Mouse (Mus musculus) limb, embryonic 15.5 days (tissue): Measurements from ENCODE around the gene Epb41. TPM values are rescaled to one million over a fixed set of nuclear protein-coding genes. Genes with fewer than 3 reads are reported as not detected.

ENCODE experiments used
- ATAC-seq: fragments of 200-750 bp; cut with Nextera tagmentation; 2 replicates; pipeline ENCODE4 v1.8.0; 2017; ENCODE audit warnings: low read depth, moderate TSS enrichment; ENCODE audit not compliant: insufficient number of reproducible peaks, low FRiP score, low TSS enrichment
- H3K27ac ChIP-seq: fragments of 300-500 bp; sonication (generic); 2 replicates; pipeline ENCODE4 v1.5.1; 2015; ENCODE audit warnings: moderate library complexity, mild to moderate bottlenecking, inconsistent platforms
- H3K27me3 ChIP-seq: fragments of 300-500 bp; sonication (generic); 2 replicates; pipeline ENCODE4 v1.6.1; 2015; ENCODE audit warnings: inconsistent platforms
- H3K36me3 ChIP-seq: fragments of 300-500 bp; sonication (generic); 2 replicates; pipeline ENCODE4 v1.6.1; 2015; ENCODE audit warnings: inconsistent platforms
- H3K4me1 ChIP-seq: fragments of 300-500 bp; sonication (generic); 2 replicates; pipeline ENCODE4 v1.6.1; 2015; ENCODE audit warnings: inconsistent platforms
- H3K4me2 ChIP-seq: fragments of 300-500 bp; sonication (generic); 2 replicates; pipeline ENCODE4 v1.6.1; 2015; ENCODE audit warnings: mild to moderate bottlenecking, inconsistent platforms
- H3K4me3 ChIP-seq: fragments of 300-500 bp; sonication (generic); 2 replicates; pipeline ENCODE4 v1.5.1; 2015; ENCODE audit warnings: mild to moderate bottlenecking, inconsistent platforms
- H3K9ac ChIP-seq: fragments of 300-500 bp; sonication (generic); 2 replicates; pipeline ENCODE4 v1.6.1; 2015; ENCODE audit warnings: inconsistent platforms
- H3K9me3 ChIP-seq: fragments of 300-500 bp; sonication (generic); 2 replicates; pipeline ENCODE4 v1.6.1; 2016; ENCODE audit warnings: inconsistent platforms
- WGBS: fragments of 180-500 bp; shearing (Covaris S2); methylation state at CpG from one replicate; pipeline ENCODE4 v1.1.7; 2015; 5-methylcytosine and 5-hydroxymethylcytosine counted together
- polyA plus RNA-seq: library from polyadenylated mRNA; unstranded; fragments of >200 nt; fragmentation: Nextera tagmentation; extraction: Ambion mirVana; gene quantifications from 2 replicates; pipeline ENCODE4 v1.2.1, GENCODE M21; 2015

Gene Epb41
- polyA plus RNA-seq, 1 experiment from 2014 or later: 59.8 TPM

DNA sequence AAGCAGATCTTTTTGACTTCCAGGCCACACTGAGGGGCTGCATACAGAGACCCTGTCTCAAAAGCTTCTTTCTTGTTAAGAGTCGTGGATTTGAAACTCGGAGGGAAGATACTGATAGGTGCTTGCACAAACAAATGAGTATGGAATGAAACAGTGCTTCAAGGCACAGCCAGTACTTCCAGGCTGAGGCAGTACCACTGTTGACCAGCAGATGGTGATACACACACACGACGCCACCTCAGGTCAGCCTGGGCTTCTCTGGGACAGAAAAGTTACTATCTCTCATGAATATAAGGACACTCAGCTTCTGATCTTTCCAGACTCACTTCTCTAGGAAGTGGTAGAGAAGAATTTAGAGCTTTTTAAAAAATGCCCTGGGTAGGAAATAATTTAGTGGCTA lies 97.9 kb downstream of the Epb41 start:
- no peak for ATAC-seq
- Histone ChIP-seq H3K36me3 (peaks cover 55% of the 10 kb centered on the region), H3K27me3 (no peaks in the 10 kb centered on the region), H3K9ac (no peak overlapping the region), H3K27ac (no peak overlapping the region), H3K9me3 (no peaks in the 10 kb centered on the region), H3K4me2 (no peak overlapping the region), H3K4me3 (no peak overlapping the region), H3K4me1 (no peaks in the 10 kb centered on the region)
- WGBS: 27% methylated on average over 4 of the region's 4 CpGs

DNA sequence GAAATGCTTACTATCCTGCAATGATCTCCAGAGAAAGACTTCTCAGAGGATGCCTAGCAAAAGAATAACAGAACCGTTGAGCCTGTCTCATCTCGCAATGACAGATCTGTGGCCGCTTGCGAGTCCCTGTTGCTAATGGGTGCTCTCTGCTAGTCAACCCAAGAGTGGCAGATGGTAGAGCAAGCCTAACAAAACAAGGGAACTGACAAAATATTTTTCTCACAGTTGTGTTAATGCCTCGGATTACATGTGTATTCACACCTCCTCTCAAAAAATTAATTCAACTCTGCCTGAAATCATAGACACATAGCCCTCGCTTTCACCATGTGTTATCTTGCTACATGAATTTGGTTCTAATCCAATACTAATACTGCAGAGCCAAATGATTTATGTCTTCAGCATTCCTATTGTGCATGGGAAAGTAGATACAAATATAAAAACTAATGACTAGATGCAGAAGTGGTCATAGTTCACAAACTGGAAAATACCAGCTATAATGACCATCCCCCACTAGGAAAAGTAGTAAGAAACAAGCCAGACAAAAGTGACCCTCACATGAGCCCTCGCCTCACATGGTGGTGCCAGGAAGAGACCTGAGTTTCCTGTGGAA lies 104.8 kb downstream of the Epb41 start:
- H3K27me3 ChIP-seq: no peaks in the 10 kb centered on the region
- H3K4me1 ChIP-seq: no peaks in the 10 kb centered on the region
- no peak overlapping the region for H3K4me2 ChIP-seq
- no peak overlapping the region for H3K27ac ChIP-seq
- H3K36me3 ChIP-seq: peaks cover 60% of the 10 kb centered on the region
- H3K9ac ChIP-seq: no peak overlapping the region
- ATAC-seq: no peak
- no peak overlapping the region for H3K4me3 ChIP-seq
- 88% methylated on average over 7 of the region's 7 CpGs for WGBS
- H3K9me3 ChIP-seq: no peaks in the 10 kb centered on the region

DNA sequence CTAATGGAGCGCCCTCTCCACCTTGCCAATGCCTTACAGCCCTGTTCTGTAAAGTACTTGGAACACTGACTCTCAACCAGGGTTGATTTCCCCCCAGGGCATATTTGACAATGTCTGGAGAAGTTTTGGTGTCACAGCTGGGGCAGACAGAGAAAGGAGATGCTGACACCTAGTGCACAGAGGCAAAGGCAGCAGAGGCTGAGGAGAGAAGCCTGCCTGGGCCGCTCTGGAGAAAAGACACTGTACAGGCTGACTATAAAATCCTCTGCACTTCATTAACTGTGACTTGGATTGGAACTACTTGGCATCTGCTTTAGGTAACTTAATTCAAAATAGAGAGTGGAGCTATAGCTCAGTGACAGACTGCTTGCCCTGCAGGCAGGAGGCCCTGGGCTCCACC lies 106.2 kb downstream of the Epb41 start:
- WGBS: 64% methylated on average over 2 of the region's 2 CpGs
- 0 out of 2 replicates have a peak, but pooled peaks have one; percentile 58 for ATAC-seq
- H3K27me3 ChIP-seq: no peaks in the 10 kb centered on the region
- H3K27ac ChIP-seq: no peak overlapping the region; the same call in 1 of the 2 replicates
- H3K4me2 ChIP-seq: no peak overlapping the region
- no peak overlapping the region for H3K4me3 ChIP-seq
- H3K4me1 ChIP-seq: no peaks in the 10 kb centered on the region
- no peak overlapping the region for H3K9ac ChIP-seq
- no peaks in the 10 kb centered on the region for H3K9me3 ChIP-seq
- peaks cover 61% of the 10 kb centered on the region for H3K36me3 ChIP-seq

DNA sequence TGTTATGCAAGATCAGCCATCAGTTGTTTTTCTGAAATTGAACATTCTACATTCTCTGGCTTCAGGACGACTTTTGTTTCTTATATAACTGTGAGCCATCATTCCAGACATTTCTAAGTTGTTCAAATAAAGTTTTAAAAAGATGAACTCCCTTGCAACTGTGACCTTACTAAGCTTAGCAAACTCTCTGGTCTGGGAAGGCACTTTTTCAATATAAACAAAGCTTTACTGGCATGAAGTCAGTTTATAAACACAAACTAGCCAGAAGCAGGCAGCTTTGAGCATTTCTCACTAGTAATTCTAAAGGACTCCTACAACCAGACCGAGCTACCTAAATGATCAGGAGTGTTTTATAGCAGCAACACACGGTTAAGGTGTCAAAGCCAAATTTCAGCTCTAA lies 118.0 kb downstream of the Epb41 start:
- no peak overlapping the region for H3K4me3 ChIP-seq
- H3K36me3 ChIP-seq: peaks cover 19% of the 10 kb centered on the region; the same call in 1 of the 2 replicates

DNA sequence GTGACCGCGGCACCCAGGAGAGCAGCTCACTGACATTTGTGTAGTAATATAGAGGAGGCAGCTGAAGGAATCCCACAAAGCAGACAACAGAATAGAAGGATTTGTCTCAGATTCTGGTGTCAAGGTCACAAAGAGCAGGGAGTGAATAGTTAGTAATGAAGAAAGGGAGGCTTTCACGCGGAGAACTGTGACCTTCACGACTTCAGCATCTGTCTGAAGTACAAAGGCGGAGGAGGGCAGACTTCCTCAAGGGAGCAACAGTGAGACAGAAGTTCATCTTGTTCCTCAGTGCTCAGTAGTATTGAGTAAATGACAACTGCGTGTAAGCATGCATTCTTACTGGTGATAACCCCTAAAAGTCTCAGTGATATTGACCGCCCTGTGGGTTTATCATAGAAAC lies 124.5 kb downstream of the Epb41 start:
- H3K27me3 ChIP-seq: no peaks in the 10 kb centered on the region
- H3K9me3 ChIP-seq: no peaks in the 10 kb centered on the region
- no peak overlapping the region for H3K27ac ChIP-seq
- no peak overlapping the region for H3K4me2 ChIP-seq
- H3K4me3 ChIP-seq: no peak overlapping the region
- H3K36me3 ChIP-seq: 0 out of 2 replicates have a peak, but pooled peaks cover 14% of the 10 kb centered on the region
- ATAC-seq: no peak
- 85% methylated on average over 8 of the region's 8 CpGs for WGBS
- no peak overlapping the region for H3K9ac ChIP-seq
- H3K4me1 ChIP-seq: peaks cover under 1% of the 10 kb centered on the region; the same call in 1 of the 2 replicates

More for the DNA sequence above, 118.0 kb downstream of the Epb41 start:
- Histone ChIP-seq H3K9ac (no peak overlapping the region), H3K27ac (no peak overlapping the region), H3K27me3 (no peaks in the 10 kb centered on the region), H3K9me3 (no peaks in the 10 kb centered on the region), H3K4me2 (no peak overlapping the region), H3K4me1 (no peaks in the 10 kb centered on the region)
- 45% methylated on average over 3 of the region's 3 CpGs for WGBS
- ATAC-seq: no peak

DNA sequence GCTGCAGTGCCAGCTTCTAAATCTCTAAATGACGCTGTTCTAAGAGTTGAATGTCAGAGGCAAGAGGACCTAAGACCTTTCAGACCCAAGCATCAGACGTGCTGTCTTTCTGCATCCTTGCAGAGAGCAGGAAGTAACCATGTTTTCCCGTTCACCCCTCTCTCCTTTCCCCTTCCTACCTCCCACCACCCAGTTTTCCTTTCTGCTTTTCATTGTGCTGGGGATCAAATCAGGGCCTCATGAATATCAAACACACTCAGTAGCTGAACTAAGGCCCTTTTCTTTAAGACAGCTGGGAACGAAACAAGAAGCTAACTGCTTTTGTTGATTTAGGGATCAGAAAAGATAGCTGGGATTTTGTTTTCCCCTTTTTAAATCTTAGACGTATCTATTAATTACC lies 125.2 kb downstream of the Epb41 start:
- ATAC-seq: no peak
- no peaks in the 10 kb centered on the region for H3K27me3 ChIP-seq
- H3K4me1 ChIP-seq: peaks cover 4% of the 10 kb centered on the region; the same call in 1 of the 2 replicates
- no peak overlapping the region for H3K4me3 ChIP-seq
- H3K4me2 ChIP-seq: no peak overlapping the region
- H3K9me3 ChIP-seq: no peaks in the 10 kb centered on the region
- H3K27ac ChIP-seq: no peak overlapping the region
- WGBS: 58% methylated on average over 5 of the region's 5 CpGs
- no peak overlapping the region for H3K9ac ChIP-seq
- H3K36me3 ChIP-seq: 0 out of 2 replicates have a peak, but pooled peaks cover 9% of the 10 kb centered on the region

DNA sequence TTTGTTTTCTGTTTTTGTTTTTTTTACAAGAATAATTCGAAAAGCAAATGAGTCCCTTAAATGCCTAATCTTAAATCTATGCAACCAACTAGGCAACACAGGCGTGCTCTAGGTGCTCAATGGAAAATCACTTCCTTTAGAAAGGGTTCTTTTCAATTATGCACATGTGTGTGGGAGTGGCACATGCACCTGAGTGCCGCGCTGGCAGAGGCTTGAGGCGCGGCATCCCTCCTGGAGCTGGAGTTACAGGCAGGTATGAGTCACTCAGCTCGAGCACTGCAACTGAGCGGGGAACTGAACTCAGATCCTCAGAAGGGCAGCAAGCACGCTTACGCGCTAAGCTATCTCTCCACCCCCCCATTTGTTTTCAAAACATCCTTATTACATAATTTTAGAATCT lies 127.3 kb downstream of the Epb41 start:
- Histone ChIP-seq H3K4me2 (no peak overlapping the region), H3K36me3 (0 out of 2 replicates have a peak, but pooled peaks cover 5% of the 10 kb centered on the region), H3K4me3 (no peak overlapping the region), H3K9ac (no peak overlapping the region), H3K4me1 (peaks cover 4% of the 10 kb centered on the region; the same call in 1 of the 2 replicates), H3K9me3 (no peaks in the 10 kb centered on the region), H3K27ac (no peak overlapping the region), H3K27me3 (no peaks in the 10 kb centered on the region)
- 88% methylated on average over 11 of the region's 11 CpGs for WGBS
- no peak for ATAC-seq

DNA sequence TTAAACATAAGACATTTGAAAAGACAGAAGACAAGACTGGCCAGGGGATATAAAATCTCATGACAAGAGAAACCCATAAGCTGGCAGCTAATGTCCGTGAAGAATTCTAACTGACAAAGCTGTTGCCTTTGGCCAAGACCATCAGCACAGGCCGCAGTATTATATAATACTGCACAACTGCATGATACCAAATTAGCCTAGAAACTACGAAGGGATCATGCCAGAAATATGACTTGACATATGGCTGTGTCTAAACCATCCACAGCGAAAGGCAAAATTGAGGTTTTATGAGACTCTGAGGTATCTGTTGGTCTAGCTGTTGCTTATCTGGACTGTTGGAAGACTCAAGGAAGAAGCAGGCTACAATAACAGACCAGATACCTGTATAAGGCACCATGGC lies 134.3 kb downstream of the Epb41 start:
- no peak for ATAC-seq
- H3K4me2 ChIP-seq: no peak overlapping the region
- peaks cover 17% of the 10 kb centered on the region for H3K4me1 ChIP-seq
- no peaks in the 10 kb centered on the region for H3K36me3 ChIP-seq
- H3K9ac ChIP-seq: no peak overlapping the region
- H3K27me3 ChIP-seq: no peaks in the 10 kb centered on the region
- 93% methylated on average over 4 of the region's 4 CpGs for WGBS
- H3K9me3 ChIP-seq: no peaks in the 10 kb centered on the region
- H3K27ac ChIP-seq: no peak overlapping the region
- no peak overlapping the region for H3K4me3 ChIP-seq

DNA sequence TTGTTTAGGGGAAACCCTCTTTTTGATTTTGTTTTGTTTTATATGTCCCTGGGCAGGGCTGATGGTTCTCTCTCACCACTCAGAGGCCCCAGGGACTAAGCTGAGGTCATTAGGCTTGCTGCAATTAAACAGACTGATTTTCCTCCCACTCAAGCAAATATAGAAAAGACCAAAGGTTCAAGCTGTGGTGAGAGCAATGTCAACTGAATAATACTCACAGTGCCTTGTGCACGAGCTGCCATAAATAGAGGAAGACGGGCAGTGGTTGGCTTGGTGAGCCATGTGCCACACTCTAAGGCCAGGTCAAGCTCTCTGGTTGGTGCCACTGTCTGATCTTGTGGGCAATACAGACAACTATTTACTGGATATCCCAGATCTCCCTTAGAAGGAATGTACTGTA lies 135.7 kb downstream of the Epb41 start:
- Histone ChIP-seq H3K4me3 (no peak overlapping the region), H3K9me3 (no peaks in the 10 kb centered on the region), H3K4me2 (no peak overlapping the region), H3K27me3 (no peaks in the 10 kb centered on the region), H3K9ac (no peak overlapping the region), H3K4me1 (peaks cover 16% of the 10 kb centered on the region), H3K36me3 (peaks cover 12% of the 10 kb centered on the region; the same call in 1 of the 2 replicates), H3K27ac (no peak overlapping the region)
- ATAC-seq: no peak
- 90% methylated on average over 2 of the region's 2 CpGs for WGBS

DNA sequence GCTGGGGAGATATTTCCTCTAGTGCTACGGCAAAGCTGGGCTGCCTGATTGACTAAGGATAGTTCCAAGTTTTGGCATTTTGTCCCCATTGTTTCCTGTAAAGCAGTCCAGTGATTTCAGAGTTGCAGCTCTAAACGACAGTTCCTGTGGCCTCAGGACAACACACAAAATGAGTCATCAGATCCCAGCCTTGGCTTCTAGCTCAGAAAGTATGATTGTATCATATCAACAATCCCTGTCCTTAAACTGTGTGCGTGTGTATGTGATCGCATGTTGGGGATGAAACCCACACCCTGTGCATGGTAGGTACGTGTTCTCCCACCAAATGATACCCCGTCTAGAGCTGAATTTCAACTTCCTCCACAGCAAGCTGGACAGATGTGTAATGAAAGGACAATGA lies 146.0 kb downstream of the Epb41 start:
- WGBS: 83% methylated on average over 6 of the region's 6 CpGs
- no peaks in the 10 kb centered on the region for H3K27me3 ChIP-seq
- no peak overlapping the region for H3K4me2 ChIP-seq
- no peak overlapping the region for H3K4me3 ChIP-seq
- no peak overlapping the region for H3K27ac ChIP-seq
- no peak overlapping the region for H3K9ac ChIP-seq
- no peaks in the 10 kb centered on the region for H3K9me3 ChIP-seq
- peaks cover 63% of the 10 kb centered on the region for H3K36me3 ChIP-seq
- no peak for ATAC-seq
- peaks cover 24% of the 10 kb centered on the region for H3K4me1 ChIP-seq

DNA sequence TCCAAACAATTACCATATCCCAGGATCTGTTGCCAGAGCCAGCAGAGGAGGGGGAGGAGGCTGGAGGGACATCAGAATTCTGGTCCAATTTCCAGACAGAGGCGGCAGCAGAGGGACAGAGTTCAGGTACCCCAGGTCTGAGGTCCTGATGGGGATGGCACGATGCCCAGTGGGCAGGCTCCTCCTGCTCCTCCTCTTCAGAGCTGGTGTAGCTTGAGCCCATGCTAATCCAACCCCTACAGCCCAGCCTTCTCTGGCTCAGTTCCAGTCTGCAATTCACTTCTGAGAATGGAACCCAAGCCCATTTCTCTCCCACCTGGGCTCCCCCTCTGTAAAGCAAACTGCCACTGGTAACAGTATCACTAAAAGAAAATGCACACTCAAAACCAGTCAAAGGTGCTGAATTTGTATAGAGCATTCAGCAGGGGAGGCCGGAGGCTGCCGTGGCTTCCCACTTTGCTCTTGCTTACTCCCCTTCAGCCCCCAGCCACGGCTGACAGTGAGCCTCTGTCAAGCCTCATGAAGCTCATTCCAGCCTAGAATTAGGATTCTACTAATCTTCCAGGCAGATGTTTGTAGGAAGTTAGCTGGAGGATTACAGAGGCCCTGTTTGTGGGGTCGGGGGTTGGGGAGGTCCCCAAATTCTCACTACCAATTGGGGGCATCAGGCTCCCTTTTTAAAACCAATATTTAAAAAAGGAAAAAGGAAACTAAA lies 150.9 kb downstream of the Epb41 start:
- 46% methylated on average over 6 of the region's 6 CpGs for WGBS
- Histone ChIP-seq H3K27me3 (peaks cover 13% of the 10 kb centered on the region), H3K4me3 (no peak overlapping the region), H3K9me3 (no peaks in the 10 kb centered on the region), H3K4me1 (peaks cover 71% of the 10 kb centered on the region), H3K27ac (peak overlapping the region; percentile 77), H3K9ac (no peak overlapping the region), H3K4me2 (no peak overlapping the region), H3K36me3 (peaks cover 43% of the 10 kb centered on the region)
- no peak for ATAC-seq

DNA sequence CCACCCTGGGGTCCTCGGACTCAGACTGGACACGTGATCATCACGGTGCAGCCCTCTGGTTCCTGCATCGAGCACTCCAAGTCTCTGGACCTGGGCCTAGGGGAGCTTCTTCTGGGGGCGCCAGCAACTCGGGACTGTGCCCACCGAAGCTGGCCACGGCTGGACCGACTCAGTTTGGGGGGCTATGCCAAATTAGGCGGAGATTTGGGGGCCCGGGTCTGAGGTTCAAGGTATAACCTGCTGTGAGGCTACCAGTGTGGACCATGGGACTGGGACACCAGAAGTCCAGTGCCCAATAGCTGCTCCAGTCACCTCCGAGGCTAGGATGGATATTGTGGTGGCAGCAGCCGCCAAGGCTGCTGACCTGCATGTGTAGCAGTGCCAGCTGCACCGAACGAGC lies 152.7 kb downstream of the Epb41 start:
- 57% methylated on average over 15 of the region's 15 CpGs for WGBS
- ATAC-seq: no peak
- H3K4me1 ChIP-seq: peaks cover 84% of the 10 kb centered on the region
- no peak overlapping the region for H3K27ac ChIP-seq
- peak overlapping the region; percentile 82 for H3K4me2 ChIP-seq
- peak overlapping the region; percentile 79 for H3K9ac ChIP-seq
- peak overlapping the region; percentile 68 for H3K4me3 ChIP-seq
- H3K27me3 ChIP-seq: peaks cover 15% of the 10 kb centered on the region
- H3K36me3 ChIP-seq: peaks cover 26% of the 10 kb centered on the region
- no peaks in the 10 kb centered on the region for H3K9me3 ChIP-seq
